Mouse (Mus musculus) E14TG2a.4 (cell line): ENCODE data around the gene Akr1b10.

Experiments
- CTCF ChIP-seq: conservative IDR thresholded peaks from 2 replicates; pipeline ENCODE4 v1.5.1; 2014; ENCODE audit warnings: low read length
- NANOG ChIP-seq: IDR thresholded peaks from 2 replicates; pipeline ENCODE4 v1.6.1; 2014; ENCODE audit warnings: borderline replicate concordance, low read length, mixed read lengths
- POU5F1 ChIP-seq: IDR thresholded peaks from 2 replicates; pipeline ENCODE4 v1.6.1; 2014; ENCODE audit warnings: low read length, borderline replicate concordance

GRCm38 (mm10) chr6:34399606-34400220 is 15.7 kb downstream of the Akr1b10 start:
- TF ChIP-seq CTCF: no peak
- TF ChIP-seq NANOG: no peak
- no peak for TF ChIP-seq POU5F1
